Mouse (Mus musculus) 3T3-L1 (cell line): ENCODE measurements around the gene Gimap1.

Experiments
- DNase-seq: peaks from one replicate; pipeline ENCODE4 v3.0.0-alpha.2; 2015; ENCODE audit warnings: low read depth, low spot score

Gene Gimap1

GRCm38 (mm10) chr6:48738961-48739779 lies at the start of gene Gimap1:
Gene Gimap1 (plus strand): TSS chr6:48739054.
- no peak for DNase-seq

DNA sequence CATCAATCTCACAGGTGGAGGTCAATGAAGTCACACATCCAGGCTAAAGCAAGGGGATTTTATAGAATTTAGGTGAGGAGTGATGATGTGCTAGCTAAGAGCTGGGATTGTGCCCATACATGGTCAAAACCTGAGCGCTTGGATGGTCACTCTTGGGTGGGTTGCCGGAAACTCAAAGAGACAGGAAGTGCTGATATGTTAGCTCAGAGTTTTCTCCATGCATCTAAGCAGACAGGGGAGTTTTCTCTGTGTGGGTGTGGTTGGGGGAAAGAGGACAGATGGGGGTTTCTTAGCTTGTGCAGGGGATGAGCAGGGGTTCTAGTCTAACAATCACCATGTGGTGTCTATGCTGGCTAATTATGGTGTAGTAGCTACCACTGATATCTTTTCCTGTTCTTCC lies 49.5 kb upstream of the Gimap1 start:
- DNase-seq = no peak

- DNase-seq = no peak
Measured at GRCm38 (mm10) chr6:48692962-48693361, 45.9 kb upstream of the Gimap1 start.

DNA sequence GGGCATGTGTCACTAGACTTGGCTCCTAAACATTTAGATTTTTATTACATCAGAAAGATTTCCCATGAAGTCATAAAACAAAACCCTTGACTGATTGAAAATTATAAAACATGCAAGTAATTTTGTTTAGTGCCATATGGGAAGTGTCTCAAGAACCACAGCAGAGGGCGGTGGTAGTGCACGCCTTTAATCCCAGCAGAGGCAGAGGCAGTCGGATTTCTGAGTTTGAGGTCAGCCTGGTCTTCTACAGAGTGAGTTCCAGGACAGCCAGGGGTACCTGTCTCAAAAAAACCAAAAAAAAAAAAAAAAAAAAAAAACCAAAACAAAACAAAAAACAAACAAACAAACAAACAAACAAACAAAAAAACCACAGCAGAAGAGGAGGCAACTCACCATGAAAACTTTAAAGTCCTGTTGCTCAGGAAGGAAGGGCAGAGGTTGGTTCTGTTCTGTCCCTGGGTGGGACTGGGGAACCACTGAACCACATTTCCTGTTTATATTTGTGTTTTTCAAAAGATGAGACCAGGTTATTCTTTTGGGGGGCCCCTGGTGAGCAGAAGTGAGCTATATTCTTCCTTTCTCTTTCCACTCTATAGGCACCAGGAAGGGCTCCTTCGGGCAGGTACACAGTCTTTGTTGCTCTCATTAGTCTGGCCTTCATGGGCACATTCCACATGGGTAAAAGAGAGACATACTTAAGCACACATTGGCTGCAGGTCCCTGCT lies 41.9 kb upstream of the Gimap1 start:
- DNase-seq = no peak

GRCm38 (mm10) chr6:48697555-48697930 lies 41.3 kb upstream of the Gimap1 start:
- no peak for DNase-seq

DNA sequence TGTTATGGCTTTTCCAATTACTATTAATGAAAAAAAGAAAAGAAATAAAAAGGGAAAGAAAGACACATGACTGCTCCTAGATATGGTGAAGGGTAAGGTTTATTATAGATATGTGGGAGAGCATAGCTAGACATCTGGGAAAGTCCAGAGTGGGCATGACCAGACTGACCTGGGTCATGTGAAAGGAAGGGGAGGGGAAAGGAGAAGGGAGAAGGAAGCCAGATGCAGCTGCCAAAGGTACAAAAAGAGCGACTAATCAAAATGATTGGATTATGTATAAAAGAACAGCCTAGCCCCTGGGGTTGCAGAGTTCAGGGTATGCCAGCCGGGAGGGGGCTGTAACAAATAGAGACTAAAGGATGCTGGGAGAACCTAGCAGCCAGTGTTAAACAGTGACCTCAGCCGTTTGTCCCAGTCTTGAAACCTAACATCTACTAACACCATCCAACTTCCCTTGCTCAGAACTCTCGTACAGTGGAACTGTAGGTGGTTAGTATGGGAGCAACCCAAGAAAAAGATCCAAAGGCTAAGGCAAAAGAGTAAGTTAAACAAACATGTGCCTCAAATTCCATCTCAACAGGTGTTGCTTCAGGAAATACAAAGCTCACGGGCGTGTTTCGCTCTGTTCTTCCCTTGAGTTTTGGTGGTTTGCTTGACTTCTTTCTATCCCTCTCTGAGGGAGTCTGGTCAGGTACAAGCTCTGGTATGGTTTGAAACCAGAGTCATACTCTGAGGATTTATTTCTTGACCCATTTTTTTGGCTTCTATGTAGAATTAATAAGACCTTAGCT lies 40.6 kb upstream of the Gimap1 start:
- DNase-seq = no peak

DNA sequence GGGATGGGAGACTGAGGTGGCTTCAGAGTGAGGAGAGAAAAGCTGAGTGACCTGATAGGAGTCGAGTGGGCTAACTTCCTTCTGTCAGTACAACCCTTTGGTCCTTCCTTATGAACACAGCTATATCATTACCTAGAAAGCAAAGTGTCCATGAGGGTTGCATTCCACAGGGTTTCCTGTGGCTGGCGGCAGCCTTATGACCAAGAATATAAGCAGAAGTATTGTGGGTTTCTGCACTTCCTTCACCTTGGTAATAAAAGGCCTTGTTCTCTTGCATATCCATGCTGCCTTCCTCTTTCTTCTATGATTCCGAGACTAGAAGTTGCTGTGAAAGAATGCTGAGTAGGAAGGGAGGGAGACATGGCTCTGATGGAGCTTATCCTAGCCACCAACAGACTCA lies 40.0 kb upstream of the Gimap1 start:
- DNase-seq = no peak

- no peak for DNase-seq
Measured at GRCm38 (mm10) chr6:48700251-48701075, 38.4 kb upstream of the Gimap1 start.

DNA sequence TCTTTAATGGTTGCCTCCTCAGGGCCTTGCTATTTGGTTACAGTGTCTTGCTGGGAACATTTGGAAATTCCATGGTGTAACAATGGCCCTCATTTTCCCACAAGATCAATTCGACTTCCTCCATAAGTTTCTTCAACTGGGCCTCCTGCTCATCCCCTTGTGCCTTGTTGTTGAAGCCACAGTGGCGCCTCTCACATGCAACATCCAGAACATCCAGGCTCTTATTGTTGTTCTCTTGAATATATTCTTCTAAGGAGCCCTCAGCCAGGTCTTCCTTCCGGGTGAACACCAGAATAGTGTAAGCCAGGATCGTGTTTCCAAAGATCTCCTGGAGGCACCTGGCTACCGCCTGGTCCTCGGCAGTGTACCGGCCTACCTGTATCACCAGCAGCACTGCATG lies 36.7 kb upstream of the Gimap1 start:
- no peak for DNase-seq

GRCm38 (mm10) chr6:48702601-48703000 lies 36.3 kb upstream of the Gimap1 start:
- peak; percentile 15 for DNase-seq

- no peak for DNase-seq
Measured at GRCm38 (mm10) chr6:48704146-48704545, 34.7 kb upstream of the Gimap1 start.

GRCm38 (mm10) chr6:48706130-48706529 lies 32.7 kb upstream of the Gimap1 start:
- DNase-seq = no peak

DNA sequence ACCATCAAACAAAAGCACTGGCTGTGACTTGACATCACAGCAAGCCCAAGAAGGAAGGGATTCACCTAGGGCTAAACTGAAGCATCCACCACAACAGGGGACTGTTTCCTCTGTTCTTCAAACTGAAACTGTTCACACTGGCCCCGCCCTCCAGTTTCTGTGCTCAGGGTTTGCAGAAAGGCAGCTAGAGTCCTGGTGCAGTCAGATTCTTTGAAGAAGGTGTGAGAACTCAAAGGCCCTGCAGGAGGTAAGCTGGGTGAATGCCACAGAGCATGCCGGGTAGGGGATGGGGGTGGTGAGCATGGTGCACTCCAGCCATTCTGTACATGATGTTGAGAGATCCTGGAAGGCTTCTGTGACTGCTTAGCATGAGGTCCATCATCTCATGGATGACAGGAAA lies 20.4 kb upstream of the Gimap1 start, which contains the start of the genes Gm28053 and Gimap7:
Gene Gm28053 (plus strand): TSS at position 153 of the 400 bp plus-strand sequence.
Gene Gimap7 (plus strand): TSS at position 167 of the 400 bp plus-strand sequence.
- no peak for DNase-seq

DNA sequence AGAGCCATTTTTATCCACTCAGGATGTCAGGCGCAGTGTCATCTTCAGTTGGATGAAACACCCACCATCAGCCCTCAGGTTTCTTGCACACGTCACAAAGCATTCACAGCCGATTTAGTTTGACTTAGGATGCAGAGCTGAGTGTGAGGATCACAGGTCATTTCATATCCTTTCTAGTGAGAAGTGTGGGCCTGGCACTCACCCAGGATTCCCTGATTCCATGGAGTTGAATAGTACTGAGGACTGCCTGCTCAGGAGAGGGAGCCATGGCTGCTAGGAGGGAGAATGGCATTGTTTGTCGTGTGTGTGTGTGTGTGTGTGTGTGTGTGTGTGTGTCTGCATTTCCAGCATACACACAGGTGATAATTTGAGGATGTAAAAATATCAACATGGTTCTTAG lies 18.5 kb upstream of the Gimap1 start:
- DNase-seq = no peak

GRCm38 (mm10) chr6:48723468-48723867 lies 15.4 kb upstream of the Gimap1 start:
- no peak for DNase-seq

DNA sequence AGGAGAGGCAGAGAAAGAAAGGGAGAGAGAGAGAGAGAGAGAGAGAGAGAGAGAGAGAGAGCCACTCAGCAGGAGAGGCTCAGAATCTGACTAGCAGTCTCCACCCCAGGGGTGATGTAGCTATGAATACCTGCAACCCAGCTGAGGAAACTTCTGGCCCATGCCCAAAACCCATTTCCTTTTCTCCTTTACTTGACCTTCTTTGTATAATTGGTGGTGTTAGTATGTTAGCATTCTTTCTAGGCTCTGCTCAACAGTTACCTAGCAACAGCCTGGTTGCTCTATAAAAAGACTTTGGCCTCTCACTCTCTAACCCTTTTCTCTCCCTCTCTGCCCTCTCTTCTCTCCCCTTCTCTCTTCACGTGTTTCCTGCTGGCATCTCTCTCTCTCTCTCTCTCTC lies 13.4 kb upstream of the Gimap1 start:
- no peak for DNase-seq

GRCm38 (mm10) chr6:48727761-48728160 lies 11.1 kb upstream of the Gimap1 start:
- DNase-seq = no peak

DNA sequence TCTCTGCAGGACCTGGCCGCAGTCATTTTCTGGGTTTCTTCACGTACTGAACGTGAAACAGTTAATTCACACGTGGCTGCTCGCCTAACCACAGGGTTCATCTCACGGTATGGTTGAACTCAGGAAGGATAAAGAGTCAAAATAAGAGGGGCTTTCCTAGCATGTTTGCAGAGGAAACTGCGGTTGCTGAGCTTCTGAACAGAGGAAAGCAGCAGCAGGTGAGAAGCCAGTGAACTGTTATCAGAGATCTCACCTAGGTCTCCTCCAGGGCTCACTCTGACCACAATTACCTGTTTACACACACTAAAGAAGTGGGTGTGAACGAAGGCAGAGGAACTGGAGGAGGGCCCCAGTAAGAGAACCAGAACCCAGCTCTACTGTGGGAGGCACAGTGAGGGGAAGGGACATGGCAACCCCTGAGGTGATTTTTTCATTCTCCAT lies 6.0 kb upstream of the Gimap1 start:
- no peak for DNase-seq

DNA sequence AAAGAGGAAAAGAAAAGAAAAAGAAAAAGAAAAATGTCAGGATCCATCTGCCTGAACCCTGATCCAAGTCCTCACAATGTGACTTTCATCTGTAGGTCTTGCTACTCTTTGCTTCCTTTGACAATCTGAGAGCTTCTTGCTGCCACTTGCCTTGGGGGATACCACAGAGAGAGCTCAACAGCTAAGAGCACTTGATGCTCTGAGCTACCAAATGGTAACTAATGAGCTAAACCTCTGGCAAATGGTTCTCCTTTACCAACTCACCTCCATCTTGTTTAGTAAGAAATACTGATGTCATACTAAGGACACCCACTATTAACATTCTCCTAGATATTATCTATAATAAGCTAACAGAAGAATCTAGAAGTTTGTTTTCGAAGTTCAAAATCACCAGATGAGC lies 5.2 kb upstream of the Gimap1 start:
- no peak for DNase-seq

DNA sequence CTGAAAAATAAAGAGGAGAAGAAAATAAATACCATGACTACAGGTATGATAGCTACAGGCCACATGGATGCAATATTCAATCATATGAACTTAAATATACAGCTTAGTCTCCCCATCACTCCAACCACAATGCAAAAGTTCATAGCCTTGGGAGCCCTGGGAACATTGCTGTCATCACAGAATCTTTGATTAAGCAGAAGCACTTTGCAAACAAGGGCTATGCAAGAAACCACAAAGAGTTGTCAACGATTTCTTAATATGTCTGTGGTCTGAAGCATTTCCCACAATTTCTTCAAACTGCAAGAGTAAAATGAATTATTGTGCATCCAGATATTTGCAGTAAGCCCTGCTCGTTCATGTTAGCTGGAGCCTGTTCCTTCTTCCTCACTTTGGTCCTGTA lies 1.8 kb upstream of the Gimap1 start:
- no peak for DNase-seq

DNA sequence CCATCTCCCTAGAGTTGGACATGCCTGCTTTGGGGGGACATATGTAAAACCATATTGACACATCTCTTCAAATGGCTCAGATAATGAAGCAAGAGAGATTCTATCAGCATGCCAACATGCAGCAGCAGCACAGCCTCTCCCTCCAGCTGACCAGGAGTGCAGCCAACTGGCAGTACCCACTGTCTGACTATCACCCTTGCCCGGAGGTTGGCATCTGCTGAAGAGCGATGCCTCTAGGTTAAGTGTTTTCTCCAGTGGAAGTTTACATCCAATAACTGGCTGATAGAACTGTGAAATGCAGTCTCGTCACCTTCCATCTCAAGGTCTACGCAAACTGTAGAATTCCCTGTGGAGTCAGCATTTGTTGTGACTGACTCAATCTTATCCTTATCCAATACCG lies 1.2 kb upstream of the Gimap1 start:
- DNase-seq = no peak

DNA sequence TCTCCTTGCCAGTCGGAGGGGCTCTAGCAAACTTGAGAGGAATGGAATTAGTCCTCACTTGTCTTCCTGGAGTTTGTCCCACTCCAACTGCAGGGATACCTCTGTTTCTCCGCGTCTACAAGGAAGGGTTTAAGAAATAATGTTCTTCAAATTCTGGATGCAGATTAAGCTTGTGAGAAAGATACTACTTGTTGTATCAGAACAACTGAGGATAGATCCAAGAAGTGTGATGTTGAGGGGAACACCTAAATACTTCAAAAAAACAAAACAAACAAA lies 864 bp downstream of the Gimap1 start:
- no peak for DNase-seq
